Mouse (Mus musculus) embryonic facial prominence, embryonic 11.5 days (tissue): ENCODE measurements around the gene Vps9d1. TPM values are rescaled to one million over a fixed set of nuclear protein-coding genes. Genes with fewer than 3 reads are reported as not detected.
A peak's percentile ranks its signal among the peaks of the same experiment; 100 is the strongest.

Source experiments
- ATAC-seq: fragments of 200-750 bp; cut with Nextera tagmentation; replicated peaks from 2 replicates; pipeline ENCODE4 v1.8.0; 2017; ENCODE audit warnings: low read depth; ENCODE audit not compliant: insufficient number of reproducible peaks, low FRiP score, low TSS enrichment
- DNase-seq: peaks from one replicate; pipeline ENCODE4 v3.0.0-alpha.2; 2015; ENCODE audit warnings: low spot score
- H3K27ac ChIP-seq: fragments of 300-500 bp; sonication (generic); replicated peaks from 2 replicates; pipeline ENCODE4 v1.5.1; 2014; ENCODE audit warnings: mild to moderate bottlenecking, low read depth, low read length, control low read depth
- H3K27me3 ChIP-seq: fragments of 300-500 bp; sonication (generic); 2 replicates; pipeline ENCODE4 v1.6.1; 2014; ENCODE audit warnings: mild to moderate bottlenecking, low read length, moderate library complexity, mixed read lengths; ENCODE audit not compliant: control insufficient read depth, insufficient read depth
- H3K36me3 ChIP-seq: fragments of 300-500 bp; sonication (generic); replicated peaks from 2 replicates; pipeline ENCODE4 v1.6.1; 2014; ENCODE audit warnings: low read depth, mild to moderate bottlenecking, low read length, moderate library complexity, mixed read lengths; ENCODE audit not compliant: control insufficient read depth, insufficient read depth
- H3K4me1 ChIP-seq: fragments of 300-500 bp; sonication (generic); 2 replicates; pipeline ENCODE4 v1.6.1; 2014; ENCODE audit warnings: low read length, mixed read lengths; ENCODE audit not compliant: control insufficient read depth, insufficient read depth
- H3K4me2 ChIP-seq: fragments of 300-500 bp; sonication (generic); 2 replicates; pipeline ENCODE4 v1.6.1; 2014; ENCODE audit warnings: low read depth, mild to moderate bottlenecking, control low read depth, low read length, moderate library complexity
- H3K4me3 ChIP-seq: fragments of 300-500 bp; sonication (generic); 2 replicates; pipeline ENCODE4 v1.5.1; 2014; ENCODE audit warnings: low read depth, low read length, control low read depth
- H3K9ac ChIP-seq: fragments of 300-500 bp; sonication (generic); replicated peaks from 2 replicates; pipeline ENCODE4 v1.6.1; 2014; ENCODE audit warnings: mild to moderate bottlenecking, control low read depth, low read length
- H3K9me3 ChIP-seq: fragments of 300-500 bp; sonication (generic); replicated peaks from 2 replicates; pipeline ENCODE4 v1.6.1; 2016; ENCODE audit warnings: mild to moderate bottlenecking, low read length, inconsistent platforms, mixed read lengths; ENCODE audit not compliant: control insufficient read depth
- WGBS: fragments of 180-500 bp; shearing (Covaris S2); extraction: QIAGEN DNeasy Blood & Tissue Kit; methylation state at CpG from one replicate; pipeline ENCODE4 v1.1.7; 2014; 5-methylcytosine and 5-hydroxymethylcytosine counted together
- polyA plus RNA-seq: library from polyadenylated mRNA; unstranded; fragments of >200 nt; fragmentation: Nextera tagmentation; extraction: Ambion mirVana; gene quantifications from 2 replicates; pipeline ENCODE4 v1.2.1, GENCODE M21; 2014

Gene Vps9d1
- polyA plus RNA-seq, result 15.6 and 21.7 TPM in 2 replicates

DNA sequence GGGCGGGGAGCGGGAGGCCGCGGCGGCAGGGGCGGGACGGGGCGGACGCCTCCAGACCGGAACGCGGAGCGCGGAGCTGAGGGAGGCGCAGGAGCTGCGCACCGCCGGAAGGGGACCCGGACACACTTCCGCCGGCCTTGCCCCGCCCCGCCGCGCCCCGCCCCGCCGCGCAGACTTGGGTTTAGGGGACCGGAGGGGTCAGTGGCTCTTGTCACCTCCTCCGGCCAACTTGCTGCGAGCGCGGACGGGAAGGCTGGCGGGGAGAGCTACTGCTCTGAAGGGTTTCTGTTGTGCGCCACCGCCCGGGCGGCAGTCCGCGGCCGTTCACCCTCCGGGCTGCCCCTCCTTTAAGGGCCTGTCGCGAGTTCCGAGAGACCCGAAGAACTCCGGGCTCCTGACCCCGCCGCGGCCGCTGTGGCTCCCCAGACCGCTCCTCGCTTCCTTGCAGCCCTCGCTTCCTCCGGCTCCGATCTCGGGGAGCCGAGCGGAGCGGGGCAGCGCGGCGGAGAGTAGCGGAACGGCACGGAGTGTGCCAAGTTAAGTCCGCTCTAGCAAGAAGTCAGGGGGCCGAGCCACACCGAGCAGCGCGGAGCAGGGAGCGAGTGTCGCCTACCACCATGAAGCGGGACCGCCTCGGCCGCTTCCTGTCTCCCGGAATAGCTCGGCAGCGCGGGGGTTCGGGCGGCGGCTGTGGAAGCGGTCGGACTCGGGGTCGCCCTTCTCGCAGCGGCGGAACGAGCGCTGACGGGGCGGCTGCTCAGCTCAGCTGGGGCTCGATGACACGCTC lies at the start of gene Vps9d1, which contains the start of gene Zfp276:
TSS of gene Vps9d1 (minus strand) at position 250 of the 787 bp plus-strand sequence.
TSS of gene Zfp276 (plus strand) at position 97 of the 787 bp plus-strand sequence.
- peak within 1 kb of the TSS; percentile 94 for H3K4me2 ChIP-seq
- peak within 1 kb of the TSS; percentile 78 for H3K4me3 ChIP-seq
- ATAC-seq (peak; percentile 94), DNase-seq (peak; percentile 87)
- H3K9ac ChIP-seq, result peak within 1 kb of the TSS; percentile 96
- H3K36me3 ChIP-seq, result no peaks in the 10 kb centered on the region; the same call in none of the 2 replicates
- H3K4me1 ChIP-seq, result peaks cover 4% of the 10 kb centered on the region; the same call in 1 of the 2 replicates
- H3K27me3 ChIP-seq, result no peaks in the 10 kb centered on the region
- H3K9me3 ChIP-seq, result no peaks in the 10 kb centered on the region
- H3K27ac ChIP-seq, result peak within 1 kb of the TSS; percentile 87
- under 1% methylated on average over 94 of the region's 99 CpGs for WGBS

GRCm38 (mm10) chr8:123298301-123298700 lies 44.2 kb upstream of the Vps9d1 start:
- no peaks in the 10 kb centered on the region; the same call in 1 of the 2 replicates for H3K36me3 ChIP-seq
- 90% methylated on average over 11 of the region's 11 CpGs for WGBS

DNA sequence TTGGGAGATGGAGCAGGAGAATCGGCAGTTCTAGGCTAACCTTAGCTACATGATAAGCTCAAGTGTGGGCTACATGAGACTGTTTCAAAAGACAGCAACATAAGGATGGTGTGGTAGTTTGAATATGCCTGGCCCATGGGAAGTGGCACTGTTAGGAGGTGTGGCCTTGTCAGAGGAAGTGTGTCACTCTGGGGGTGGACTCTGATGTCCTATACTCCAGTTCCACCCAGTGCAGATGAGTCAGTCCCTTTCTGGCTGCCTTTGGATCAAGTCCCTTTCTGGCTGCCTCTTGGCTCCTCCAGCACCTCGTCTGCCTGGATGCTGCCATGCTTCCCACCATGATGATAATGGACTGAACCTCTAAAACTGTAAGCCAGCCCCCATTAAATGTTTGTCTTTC lies 38.6 kb upstream of the Vps9d1 start:
- DNase-seq (no peak), ATAC-seq (no peak)
- Histone ChIP-seq H3K9ac (no peak overlapping the region), H3K27ac (no peak overlapping the region), H3K4me3 (no peak overlapping the region), H3K9me3 (no peaks in the 10 kb centered on the region), H3K4me1 (no peaks in the 10 kb centered on the region), H3K4me2 (no peak overlapping the region), H3K36me3 (no peaks in the 10 kb centered on the region; the same call in 1 of the 2 replicates), H3K27me3 (no peaks in the 10 kb centered on the region)
- WGBS, result 88% methylated on average over 2 of the region's 2 CpGs

More at GRCm38 (mm10) chr8:123298301-123298700, 44.2 kb upstream of the Vps9d1 start:
- Histone ChIP-seq H3K4me3 (no peak overlapping the region), H3K27me3 (no peaks in the 10 kb centered on the region), H3K27ac (no peak overlapping the region), H3K9ac (no peak overlapping the region), H3K9me3 (no peaks in the 10 kb centered on the region), H3K4me1 (no peaks in the 10 kb centered on the region), H3K4me2 (no peak overlapping the region)
- ATAC-seq (no peak), DNase-seq (no peak)

DNA sequence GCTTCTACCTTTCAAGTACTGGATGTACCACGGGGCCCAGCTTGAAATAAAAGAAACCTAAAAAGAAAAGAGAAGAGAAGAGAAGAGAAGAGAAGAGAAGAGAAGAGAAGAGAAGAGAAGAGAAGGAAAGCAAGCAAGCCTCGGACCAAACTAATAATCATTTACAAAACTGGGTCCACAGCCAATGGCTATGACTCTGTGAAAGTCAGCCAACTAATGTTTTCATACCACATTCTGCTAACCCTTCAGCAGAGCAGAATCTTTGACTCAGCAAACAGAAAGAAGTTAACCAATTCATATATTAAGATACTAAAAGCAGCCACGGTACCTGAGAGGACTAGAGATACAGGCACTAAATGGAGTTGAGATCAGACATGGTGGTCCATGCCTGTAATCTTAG lies 38.1 kb upstream of the Vps9d1 start:
- H3K9me3 ChIP-seq, result no peaks in the 10 kb centered on the region
- no peak overlapping the region for H3K4me2 ChIP-seq
- WGBS, result 86% methylated on average over 3 of the region's 3 CpGs
- no peaks in the 10 kb centered on the region for H3K4me1 ChIP-seq
- ATAC-seq (no peak), DNase-seq (no peak)
- no peak overlapping the region for H3K9ac ChIP-seq
- H3K4me3 ChIP-seq, result no peak overlapping the region
- H3K36me3 ChIP-seq, result no peaks in the 10 kb centered on the region; the same call in 1 of the 2 replicates
- no peaks in the 10 kb centered on the region for H3K27me3 ChIP-seq
- H3K27ac ChIP-seq, result no peak overlapping the region

GRCm38 (mm10) chr8:123291716-123292115 lies 37.6 kb upstream of the Vps9d1 start:
- no peak overlapping the region for H3K4me2 ChIP-seq
- H3K27me3 ChIP-seq, result no peaks in the 10 kb centered on the region
- no peaks in the 10 kb centered on the region for H3K9me3 ChIP-seq
- 85% methylated on average over 8 of the region's 8 CpGs for WGBS
- DNase-seq (no peak), ATAC-seq (no peak)
- no peak overlapping the region for H3K4me3 ChIP-seq
- H3K36me3 ChIP-seq, result no peaks in the 10 kb centered on the region; the same call in 1 of the 2 replicates
- H3K27ac ChIP-seq, result no peak overlapping the region
- no peak overlapping the region for H3K9ac ChIP-seq
- H3K4me1 ChIP-seq, result no peaks in the 10 kb centered on the region

- H3K4me1 ChIP-seq, result no peaks in the 10 kb centered on the region
- no peak overlapping the region for H3K27ac ChIP-seq
- no peak overlapping the region for H3K9ac ChIP-seq
- no peaks in the 10 kb centered on the region for H3K9me3 ChIP-seq
- H3K36me3 ChIP-seq, result no peaks in the 10 kb centered on the region; the same call in 1 of the 2 replicates
- 92% methylated on average over 8 of the region's 8 CpGs for WGBS
- no peak overlapping the region for H3K4me3 ChIP-seq
- ATAC-seq (no peak), DNase-seq (no peak)
- no peaks in the 10 kb centered on the region for H3K27me3 ChIP-seq
- H3K4me2 ChIP-seq, result no peak overlapping the region
These were observed 36.5 kb upstream of the Vps9d1 start for GRCm38 (mm10) chr8:123290679-123291078.

- no peaks in the 10 kb centered on the region for H3K27me3 ChIP-seq
These were observed 36.0 kb upstream of the Vps9d1 start for GRCm38 (mm10) chr8:123290166-123290565.

DNA sequence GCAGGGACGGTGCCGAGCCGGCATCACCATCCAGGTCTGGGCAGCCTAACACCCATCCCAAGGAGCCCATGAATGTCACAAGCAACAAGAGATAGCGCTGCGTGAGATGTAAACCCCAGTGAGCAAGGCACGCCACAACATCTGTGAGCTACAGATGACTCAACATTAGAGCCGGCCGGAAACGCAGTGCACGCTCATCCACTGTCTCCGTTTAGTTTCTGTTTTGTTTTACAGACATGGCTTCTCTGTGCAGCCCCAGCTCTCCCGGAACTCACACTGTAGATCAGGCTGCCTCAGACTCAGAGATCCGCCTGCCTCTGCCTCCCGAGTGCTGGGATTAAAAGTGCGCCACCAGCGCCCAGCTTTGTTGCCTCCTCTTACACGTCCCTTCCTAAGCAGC lies 33.2 kb upstream of the Vps9d1 start:
- 96% methylated on average over 17 of the region's 17 CpGs for WGBS

More at GRCm38 (mm10) chr8:123290166-123290565, 36.0 kb upstream of the Vps9d1 start:
- Histone ChIP-seq H3K9ac (no peak overlapping the region), H3K4me3 (no peak overlapping the region), H3K9me3 (no peaks in the 10 kb centered on the region), H3K4me2 (no peak overlapping the region), H3K36me3 (no peaks in the 10 kb centered on the region; the same call in 1 of the 2 replicates), H3K4me1 (no peaks in the 10 kb centered on the region), H3K27ac (no peak overlapping the region)
- ATAC-seq (no peak), DNase-seq (peak; percentile 26)
- WGBS, result 81% methylated on average over 4 of the region's 4 CpGs

More for the DNA sequence above, 33.2 kb upstream of the Vps9d1 start:
- Histone ChIP-seq H3K4me3 (no peak overlapping the region), H3K9me3 (no peaks in the 10 kb centered on the region), H3K4me2 (no peak overlapping the region), H3K27ac (no peak overlapping the region), H3K9ac (no peak overlapping the region), H3K27me3 (no peaks in the 10 kb centered on the region), H3K4me1 (no peaks in the 10 kb centered on the region), H3K36me3 (no peaks in the 10 kb centered on the region; the same call in 1 of the 2 replicates)
- DNase-seq, result no peak
- no peak for ATAC-seq
